Mouse (Mus musculus) bone marrow, adult 2 months (tissue): Measurements from ENCODE around the gene Olfr1412.

Experiments used
- CTCF ChIP-seq: fragments of 200-500 bp; IDR thresholded peaks from 2 replicates; pipeline ENCODE4 v1.5.1; 2011; ENCODE audit warnings: low read length, control low read depth; ENCODE audit not compliant: control insufficient read depth, insufficient read depth
- POLR2A ChIP-seq: fragments of 200-500 bp; IDR thresholded peaks from 2 replicates; pipeline ENCODE4 v1.6.1; 2011; ENCODE audit warnings: low read depth, mild to moderate bottlenecking, control low read depth, low read length, borderline replicate concordance; ENCODE audit not compliant: control insufficient read depth

DNA sequence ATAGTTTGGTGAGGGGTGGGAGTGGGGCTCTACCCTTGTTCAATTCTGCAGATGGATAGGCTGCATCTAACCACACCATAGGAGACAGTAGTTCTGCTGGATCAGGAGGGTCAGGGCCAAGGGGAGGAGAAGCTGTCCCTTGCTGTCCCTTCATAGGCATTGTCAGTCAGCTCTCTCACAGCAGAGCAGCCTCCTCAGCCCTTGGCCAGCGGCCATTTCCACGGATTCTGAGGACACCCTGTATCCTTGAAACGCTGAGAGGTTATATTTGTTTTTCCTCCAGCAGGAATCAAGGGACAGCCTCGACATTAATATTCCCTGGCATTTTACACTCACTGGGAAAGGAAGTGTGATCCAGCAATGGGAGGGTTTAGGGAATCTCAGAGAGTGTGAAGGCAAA lies 32.8 kb downstream of the Olfr1412 start:
- TF ChIP-seq POLR2A (no peak), CTCF (no peak)
